Mouse (Mus musculus): ENCODE results near the gene Mak.

- TF ChIP-seq CTCF (IDR thresholded peaks at IDR 0.05; ENCODE audit: low read depth) (no peak), EP300 (IDR thresholded peaks at IDR 0.05; ENCODE audit: low read depth) (no peak)
Observed at GRCm38 (mm10) chr13:41128326-41128725, 48.8 kb upstream of the Mak start.

Data from heart, postnatal 0 days (tissue).